Mouse (Mus musculus) thymus, adult 18-20 months (tissue): ENCODE measurements around the gene Tmem38a.

ENCODE experiments used
- DNase-seq, 2 experiments: peaks; one replicate each; pipeline ENCODE4 v3.0.0; 2022; ENCODE audit warnings: mixed read lengths in 2 of 2

Gene Tmem38a

DNA sequence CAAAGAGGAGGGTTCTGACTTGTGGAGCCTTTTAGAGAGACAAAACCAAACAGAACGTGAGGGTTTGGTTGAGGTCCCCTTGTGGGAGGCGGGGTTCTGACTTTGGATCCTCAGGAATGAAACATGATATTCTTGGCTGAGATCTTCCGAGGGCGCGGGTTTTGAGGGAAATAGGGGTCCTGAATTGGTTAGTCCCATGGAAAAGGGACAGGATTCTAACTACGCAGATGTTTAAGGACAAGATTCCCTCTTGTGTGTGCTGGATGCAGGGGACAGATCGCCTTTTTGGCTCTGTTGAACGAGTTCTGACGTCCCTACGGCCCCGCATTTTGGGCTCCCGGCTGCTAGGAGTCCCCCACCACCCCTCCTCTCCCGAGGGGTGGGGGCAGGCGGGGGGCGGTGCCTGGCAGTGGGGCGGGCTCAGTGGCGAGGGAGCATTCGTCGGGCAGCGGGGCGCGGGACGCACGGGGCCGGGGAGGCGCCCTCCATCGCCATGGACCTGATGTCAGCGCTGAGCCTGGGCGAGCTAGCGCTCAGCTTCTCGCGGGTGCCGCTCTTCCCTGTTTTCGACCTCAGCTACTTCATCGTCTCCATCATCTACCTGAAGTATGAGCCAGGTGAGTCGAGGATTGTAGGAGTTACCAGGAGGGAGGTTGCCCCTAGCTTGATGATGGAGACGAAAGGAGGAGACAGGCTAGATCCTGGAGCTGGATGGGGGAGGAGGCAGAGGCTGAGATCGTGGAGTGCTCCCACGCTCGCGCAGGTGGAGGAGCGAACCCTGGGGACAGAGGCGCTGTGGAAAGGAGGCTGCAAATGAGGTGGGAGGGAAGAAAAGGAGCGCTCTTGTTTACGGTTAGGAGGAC, at the start of gene Tmem38a:
TSS of gene Tmem38a (plus strand) at position 445 of the 863 bp plus-strand sequence.
- peak; percentile 56 to 63 for DNase-seq

DNA sequence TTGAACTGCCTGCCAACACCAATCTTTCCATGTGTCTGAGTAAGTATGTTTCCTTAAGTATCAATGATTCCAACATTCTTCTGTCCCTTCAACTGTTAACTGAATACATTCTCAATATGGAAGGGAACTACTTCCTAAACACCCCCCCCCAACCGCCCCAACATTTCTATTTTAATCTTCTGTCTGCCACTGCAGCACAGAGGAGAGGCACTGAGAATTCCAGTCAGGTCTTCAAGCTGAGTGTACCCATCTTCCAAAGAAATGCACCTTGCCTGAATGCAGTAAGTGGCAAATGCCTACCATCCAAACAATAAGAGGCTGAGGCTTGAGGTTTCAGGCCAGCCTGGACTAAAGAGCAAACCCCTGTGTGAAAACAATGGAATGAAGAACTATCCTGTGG, 39.8 kb upstream of the Tmem38a start:
- no peak for DNase-seq

DNA sequence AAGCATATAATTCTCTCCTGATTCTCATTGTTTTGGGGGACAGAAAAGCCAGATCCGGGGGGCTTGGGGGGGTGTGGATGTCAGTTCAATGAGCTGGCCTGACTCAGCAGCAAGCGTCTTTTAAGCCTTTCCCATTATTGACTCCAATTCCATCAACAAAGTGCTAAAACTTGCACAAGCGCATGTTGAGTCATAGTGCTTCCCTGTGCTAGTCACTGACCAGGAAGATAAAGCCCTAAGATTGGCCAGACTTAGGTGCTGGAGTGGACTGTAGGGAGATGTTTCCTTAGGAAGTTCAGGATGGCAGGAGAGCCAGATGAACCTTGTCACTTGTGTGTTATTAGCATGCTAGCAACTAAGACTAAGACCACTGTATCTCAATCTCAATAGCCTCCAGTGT, 37.0 kb upstream of the Tmem38a start:
- no peak for DNase-seq

DNA sequence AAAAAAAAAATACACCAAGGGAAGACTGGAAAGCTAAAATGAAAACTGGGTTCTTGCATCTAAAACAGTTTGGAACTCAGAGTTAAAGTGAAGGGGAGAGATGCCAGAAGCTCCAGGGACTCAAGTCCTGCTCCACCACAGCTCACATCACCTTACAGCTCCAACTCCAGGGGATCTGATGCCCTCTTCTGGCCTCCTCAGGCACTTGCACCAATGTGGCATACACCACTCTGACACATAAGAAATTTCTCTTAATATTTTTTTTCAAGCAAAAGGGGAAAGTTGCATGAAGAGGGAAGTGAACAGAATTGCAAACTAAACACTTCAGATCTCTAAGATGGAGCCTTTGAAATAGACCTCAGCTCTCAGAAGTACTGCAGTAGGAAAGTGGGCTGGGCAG, 32.6 kb upstream of the Tmem38a start:
- no peak for DNase-seq

DNA sequence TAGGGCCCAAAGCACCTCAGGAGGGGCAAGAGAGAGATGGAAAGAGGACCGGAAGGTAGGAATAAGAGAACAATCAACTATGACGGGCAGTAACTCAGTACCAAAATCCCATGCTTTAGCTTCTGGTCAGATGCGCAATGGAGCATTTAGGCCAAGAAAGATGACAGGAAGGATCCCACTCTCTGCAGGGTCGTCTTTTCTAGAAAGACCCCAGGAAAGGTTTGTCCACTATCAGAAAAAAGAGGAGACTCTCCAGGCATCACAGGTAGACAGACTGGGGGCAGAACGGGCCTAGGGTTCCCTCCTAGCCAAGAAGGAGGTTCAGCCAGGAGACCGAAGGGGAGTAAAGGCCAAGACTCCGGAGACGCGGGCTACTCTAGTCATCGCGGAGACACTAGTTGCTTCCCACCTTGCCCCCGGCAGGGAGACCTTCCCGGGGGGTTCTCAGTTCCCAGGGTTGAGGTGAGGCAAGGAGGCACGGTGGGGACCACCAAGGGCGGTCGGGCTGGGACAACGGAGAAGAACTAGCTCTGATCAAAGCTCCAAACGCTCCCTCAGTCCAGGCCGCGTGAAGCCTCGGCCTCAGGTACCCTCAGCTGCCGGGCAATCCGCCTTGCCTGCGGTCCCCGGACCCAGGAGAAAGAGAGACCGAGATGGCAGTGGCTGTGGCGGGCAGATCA, 24.6 kb upstream of the Tmem38a start:
- peak in 1 of 2 experiments; percentile 35 for DNase-seq

- peak; percentile 98 for DNase-seq
Observed at GRCm38 (mm10) chr8:72547802-72548643, 23.8 kb upstream of the Tmem38a start, which contains the start of gene Med26. Gene Med26 (minus strand): TSS chr8:72548270.

DNA sequence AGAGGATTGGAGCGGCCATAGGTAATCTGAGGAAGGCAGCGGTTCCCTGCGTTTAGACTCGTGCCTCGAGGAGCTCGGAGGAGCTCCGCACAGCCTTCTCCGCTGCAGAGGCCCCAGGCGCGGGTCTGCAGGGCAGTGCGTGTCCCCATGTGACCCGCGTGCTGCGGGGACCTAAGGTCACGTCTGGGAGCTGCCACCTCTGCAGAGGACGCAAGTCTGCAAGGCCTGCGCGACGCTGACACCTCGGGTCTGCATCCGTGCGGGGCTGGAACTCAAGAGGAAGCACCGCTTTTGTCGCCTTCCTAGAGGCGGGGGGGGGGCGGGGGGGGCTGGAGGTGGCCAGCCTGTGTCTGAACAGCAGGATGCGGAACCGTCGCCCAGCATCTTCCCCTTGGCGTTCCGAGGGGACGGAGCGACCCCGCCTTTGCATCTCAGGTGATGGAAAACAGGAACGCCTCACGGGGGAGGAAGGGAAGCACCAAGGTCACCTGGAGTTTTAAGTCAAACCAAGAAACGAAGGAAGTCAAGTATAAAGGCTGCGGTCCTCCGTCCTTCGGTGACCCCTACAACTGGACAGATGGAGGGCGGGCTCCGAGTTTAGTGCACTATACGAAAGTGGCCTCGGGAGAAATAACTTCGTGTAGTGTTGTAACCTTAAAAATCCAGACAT, 23.1 kb upstream of the Tmem38a start:
- no peak for DNase-seq

DNA sequence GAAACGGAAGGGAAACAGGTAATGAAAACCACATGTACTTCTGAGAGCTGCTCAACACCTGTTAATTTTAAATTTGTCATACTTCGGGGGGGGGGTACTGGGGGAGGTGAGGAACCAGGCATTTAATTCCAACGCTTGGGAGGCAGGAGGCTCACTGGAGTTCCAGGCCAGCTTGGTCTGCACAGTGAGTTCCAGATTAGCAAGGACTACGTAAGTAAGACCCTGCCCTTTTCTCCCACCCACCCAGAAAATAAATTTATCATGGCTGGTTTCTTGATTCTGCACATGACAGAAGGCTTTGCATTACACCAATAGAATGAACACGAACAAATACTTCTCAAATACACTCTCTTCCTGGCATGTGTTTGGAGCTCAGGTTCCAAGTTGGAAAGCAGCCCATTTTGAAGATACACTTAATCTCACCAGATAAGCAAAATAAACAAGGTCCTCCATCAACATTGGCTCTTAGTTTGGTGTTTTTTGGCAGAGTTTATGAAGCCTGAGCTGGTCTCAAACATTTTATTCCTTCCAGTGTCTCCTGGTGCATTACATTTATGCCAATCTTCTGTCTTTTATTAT, 22.5 kb upstream of the Tmem38a start:
- DNase-seq = no peak

GRCm38 (mm10) chr8:72555770-72556169, 16.1 kb upstream of the Tmem38a start:
- no peak for DNase-seq

DNA sequence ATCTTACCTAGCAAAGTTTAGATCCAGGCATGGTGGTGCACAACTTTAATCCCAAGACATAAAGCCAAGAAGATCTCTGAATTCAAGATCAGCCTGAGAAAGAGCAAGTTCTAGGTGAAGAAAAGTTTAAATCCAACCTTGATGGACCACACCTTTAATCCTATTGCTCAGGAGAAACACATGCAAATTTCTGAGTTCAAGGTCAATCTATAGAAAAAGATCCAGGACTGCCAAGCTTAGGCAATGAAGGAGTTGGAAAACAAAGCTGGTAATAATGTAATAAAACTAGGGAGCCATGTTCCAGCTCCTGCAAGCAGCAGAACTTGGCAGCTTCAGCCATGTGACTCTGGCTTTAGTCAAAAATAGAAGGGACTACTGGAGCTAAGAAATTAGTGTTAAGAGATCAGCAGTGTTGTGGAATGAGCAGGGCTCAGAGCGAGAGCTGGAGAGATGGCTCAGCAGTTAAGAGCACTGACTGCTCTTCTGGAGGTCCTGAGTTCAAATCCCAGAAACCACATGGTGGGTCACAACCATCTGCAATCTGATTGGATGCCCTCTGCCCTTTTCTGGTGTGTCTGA, 10.7 kb upstream of the Tmem38a start:
- DNase-seq = no peak

- no peak for DNase-seq
Observed at GRCm38 (mm10) chr8:72565970-72566369, 5.9 kb upstream of the Tmem38a start.

- peak; percentile 97 for DNase-seq
Observed at GRCm38 (mm10) chr8:72570633-72571610, 933 bp upstream of the Tmem38a start, which contains the start of gene Smim7. Gene Smim7 (minus strand): TSS chr8:72571088.

DNA sequence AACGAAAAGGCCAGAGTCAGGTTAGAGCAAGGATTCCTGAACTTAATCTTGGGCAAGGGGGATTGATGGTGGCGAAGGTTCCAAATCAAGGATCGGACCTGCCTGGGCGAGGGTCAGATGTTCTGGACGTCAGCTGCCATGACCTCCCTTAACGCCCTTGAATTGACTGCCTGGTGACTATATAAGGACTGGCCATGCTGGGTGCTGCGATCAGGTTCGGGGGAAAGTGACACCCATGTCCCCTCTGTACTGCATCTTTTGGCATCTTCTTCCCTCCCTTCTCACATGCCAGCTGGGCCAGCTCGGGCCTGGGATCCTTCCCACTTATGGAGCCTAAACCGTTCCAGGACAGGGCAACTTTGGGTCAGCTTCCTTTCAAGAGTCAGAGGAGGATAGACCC, 652 bp downstream of the Tmem38a start:
- DNase-seq = no peak

GRCm38 (mm10) chr8:72573450-72573849, 1.6 kb downstream of the Tmem38a start:
- DNase-seq = no peak

DNA sequence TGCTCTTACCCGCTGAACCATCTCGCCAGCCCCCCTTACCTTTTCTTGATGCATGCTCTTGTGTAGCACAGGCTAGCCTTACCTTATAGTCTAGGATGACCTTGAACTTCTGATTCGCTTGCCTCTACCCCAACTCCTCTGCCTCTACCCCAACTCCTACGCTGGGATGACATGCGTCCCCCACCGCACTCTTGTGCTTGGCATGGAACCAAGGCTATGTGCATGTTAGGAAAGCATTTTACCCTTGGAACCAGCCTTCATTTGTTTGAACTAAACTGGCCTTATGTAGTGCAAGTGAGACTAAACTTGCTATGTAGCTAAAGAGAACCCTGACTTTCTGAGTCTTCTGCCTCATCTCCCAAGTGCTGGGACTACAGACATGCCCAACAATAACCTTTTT, 4.1 kb downstream of the Tmem38a start:
- no peak for DNase-seq

- DNase-seq = no peak
Observed at GRCm38 (mm10) chr8:72577266-72577665, 5.4 kb downstream of the Tmem38a start.

- no peak for DNase-seq
Observed at GRCm38 (mm10) chr8:72577941-72578340, 6.1 kb downstream of the Tmem38a start.

DNA sequence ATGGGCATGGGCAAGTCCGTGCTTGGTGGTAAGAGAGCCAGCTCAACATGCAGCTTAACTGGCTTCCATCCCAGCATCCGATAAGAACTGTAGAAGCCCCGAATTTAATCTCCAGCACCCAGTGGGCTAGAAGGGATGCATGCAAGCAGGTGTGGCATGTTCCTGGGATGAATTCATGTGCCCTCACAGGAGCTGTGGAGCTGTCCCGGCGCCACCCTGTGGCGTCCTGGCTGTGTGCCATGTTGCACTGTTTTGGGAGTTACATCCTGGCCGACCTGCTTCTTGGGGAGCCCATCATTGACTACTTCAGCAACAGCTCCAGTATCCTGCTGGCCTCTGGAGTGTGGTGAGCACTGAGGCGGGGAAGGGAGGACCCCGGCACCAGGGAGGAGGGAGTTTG, 7.5 kb downstream of the Tmem38a start:
- DNase-seq = no peak

- DNase-seq = no peak
Observed at GRCm38 (mm10) chr8:72583056-72583771, 11.4 kb downstream of the Tmem38a start.

DNA sequence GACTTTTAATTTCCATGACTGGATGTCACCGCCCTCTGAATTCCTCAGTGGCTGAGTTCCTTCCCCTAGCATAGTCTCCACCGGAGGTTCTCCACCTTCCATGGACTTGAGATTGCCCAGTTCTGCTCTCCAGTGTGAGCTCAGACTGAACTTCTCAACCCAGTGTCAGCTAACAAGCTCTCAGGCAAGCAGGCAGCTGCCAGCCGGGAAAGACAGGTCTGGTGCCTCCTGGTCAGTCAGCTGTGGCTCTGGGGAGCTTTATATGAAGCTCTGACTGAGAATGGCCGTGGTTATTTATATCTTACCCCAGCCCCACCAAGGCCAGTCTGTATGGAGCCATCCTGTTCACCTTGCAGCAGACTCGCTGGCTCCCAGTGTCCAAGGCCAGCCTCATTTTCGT, 12.5 kb downstream of the Tmem38a start:
- no peak for DNase-seq
